Mouse (Mus musculus): ENCODE results near the gene Dnajc3. TPM values are rescaled to one million over a fixed set of nuclear protein-coding genes. Genes with fewer than 3 reads are reported as not detected.

Gene Dnajc3
- total RNA-seq (2021): 10 to 100 TPM; 22.5 to 25.5 TPM

DNA sequence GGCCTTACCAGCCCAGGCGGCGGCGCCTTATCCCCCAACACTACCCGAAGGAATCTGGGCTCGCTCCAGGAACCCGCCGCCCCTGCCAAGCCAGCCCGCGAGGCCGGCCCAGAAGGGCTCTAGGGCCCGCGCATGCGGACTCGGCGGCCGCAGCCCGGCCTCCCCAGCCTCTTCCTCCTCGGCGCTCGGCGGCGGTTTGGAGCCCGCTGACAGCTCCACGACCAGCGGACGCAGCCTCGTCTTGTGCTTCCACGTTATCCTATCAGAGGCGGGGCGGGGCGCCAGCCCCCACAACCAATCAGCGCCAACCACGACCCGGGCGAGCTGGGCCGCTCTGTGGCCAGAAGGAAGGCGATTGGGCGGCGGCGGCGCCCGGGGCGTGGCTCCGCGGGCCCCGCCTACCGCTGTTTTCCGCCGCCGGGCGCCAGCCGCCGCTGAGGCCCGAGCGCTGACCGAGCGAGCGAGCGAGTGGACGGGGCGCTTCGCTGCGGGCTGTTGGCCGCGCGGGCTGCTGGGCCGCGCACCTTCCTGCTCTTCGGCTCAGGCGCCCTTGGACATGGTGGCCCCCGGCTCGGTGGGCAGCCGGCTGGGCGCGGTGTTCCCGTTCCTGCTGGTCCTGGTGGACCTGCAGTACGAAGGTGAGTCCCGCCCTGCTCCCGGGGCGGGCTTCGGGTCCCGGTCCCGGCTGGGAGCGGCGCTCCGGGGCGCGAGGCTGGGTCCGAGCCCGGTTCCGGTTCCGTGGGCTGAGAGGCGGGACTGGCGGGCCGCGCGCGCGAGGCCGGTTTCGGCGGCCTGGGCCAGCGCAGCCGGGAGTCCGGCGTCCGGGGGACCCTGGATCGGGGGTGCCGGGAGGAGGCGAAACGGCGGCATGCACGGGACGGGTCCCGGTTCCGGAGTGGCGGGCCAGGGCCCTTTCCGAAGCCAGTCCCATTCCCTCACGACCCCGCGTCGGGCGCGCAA is at the start of gene Dnajc3:
Dnajc3 (plus strand) TSS at position 444 of the 960 bp plus-strand sequence.
- intact Hi-C loops (cut with DNase I): no loop called here

GRCm38 (mm10) chr14:118890101-118890500 is 47.7 kb upstream of the Dnajc3 start:
- no peak for DNase-seq
- intact Hi-C loops (cut with DNase I): no loop called here

More for the DNA sequence above, at the start of gene Dnajc3:
- peak; percentile 100 for DNase-seq

DNA sequence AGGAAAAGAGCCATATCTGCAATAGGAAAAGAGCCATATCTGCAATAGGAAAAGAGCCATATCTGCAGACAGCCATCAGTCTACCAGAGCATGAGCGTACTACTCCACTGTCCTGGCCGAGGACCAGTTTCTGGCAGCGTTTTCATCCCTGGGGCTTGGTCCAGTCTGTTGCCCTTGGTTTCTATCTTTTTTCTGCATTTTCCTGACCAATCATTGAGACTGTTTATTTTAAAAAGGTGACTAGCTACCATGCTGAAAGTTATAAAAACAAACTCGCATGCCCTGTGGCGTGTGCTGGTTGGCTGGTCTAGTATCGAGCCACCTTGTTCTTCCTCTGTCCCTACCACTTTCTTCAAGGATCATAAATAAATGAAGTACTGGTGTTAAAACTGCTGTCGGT is 42.5 kb upstream of the Dnajc3 start:
- intact Hi-C loops (cut with DNase I): no loop called here
- DNase-seq: peak; percentile 38

- intact Hi-C loops (cut with DNase I): no loop called here
- no peak for DNase-seq
Observed at GRCm38 (mm10) chr14:118895655-118896054, 42.1 kb upstream of the Dnajc3 start.

GRCm38 (mm10) chr14:118899940-118900339 is 37.8 kb upstream of the Dnajc3 start:
- intact Hi-C loops (cut with DNase I): no loop called here
- no peak for DNase-seq

GRCm38 (mm10) chr14:118900911-118901310 is 36.9 kb upstream of the Dnajc3 start:
- intact Hi-C loops (cut with DNase I): no loop called here
- DNase-seq: no peak

DNA sequence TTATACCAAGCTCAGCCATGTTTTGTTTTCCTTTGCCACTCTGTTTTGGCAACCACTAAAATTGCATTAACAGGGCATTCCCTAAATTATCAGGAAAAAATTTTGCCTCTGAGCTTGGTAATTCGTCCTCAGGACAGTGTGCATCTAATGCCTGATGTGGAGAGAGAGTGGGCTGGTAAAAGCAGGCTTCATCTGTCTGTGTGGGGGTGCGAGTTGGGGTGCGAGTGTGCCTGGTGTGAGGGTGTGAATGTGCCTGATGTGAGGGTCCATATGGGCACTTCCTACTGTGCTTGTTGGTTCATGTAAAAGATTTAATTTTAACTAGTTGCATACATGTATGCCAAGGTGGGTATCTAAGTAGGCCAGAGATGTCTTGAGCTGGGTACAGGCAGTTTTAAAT is 34.4 kb upstream of the Dnajc3 start:
- intact Hi-C loops (cut with DNase I): no loop called here
- DNase-seq: no peak

GRCm38 (mm10) chr14:118903867-118904562 is 33.8 kb upstream of the Dnajc3 start:
- intact Hi-C loops (cut with DNase I): no loop called here
- no peak for DNase-seq

GRCm38 (mm10) chr14:118907592-118907991 is 30.2 kb upstream of the Dnajc3 start:
- no peak for DNase-seq
- intact Hi-C loops (cut with DNase I): no loop called here

DNA sequence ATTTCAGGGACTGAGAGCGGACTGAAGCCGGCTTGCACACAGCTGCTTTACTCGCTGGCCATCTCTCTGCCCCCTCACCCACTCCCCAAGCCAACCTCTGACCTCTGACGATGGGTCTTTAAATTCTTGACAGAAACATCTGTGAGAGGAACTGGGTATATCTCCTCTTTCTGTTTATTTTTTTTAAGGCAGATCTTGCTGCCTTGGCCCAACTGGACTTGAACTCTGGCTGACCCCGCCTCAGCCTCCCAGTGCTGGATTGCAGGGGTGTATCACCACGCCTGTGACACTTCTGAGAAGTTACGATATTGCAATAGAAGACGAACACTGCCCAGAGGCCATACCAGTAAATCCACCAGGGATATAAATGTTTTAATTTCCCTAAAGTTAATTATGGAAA is 27.9 kb upstream of the Dnajc3 start:
- intact Hi-C loops (cut with DNase I): no loop called here

DNA sequence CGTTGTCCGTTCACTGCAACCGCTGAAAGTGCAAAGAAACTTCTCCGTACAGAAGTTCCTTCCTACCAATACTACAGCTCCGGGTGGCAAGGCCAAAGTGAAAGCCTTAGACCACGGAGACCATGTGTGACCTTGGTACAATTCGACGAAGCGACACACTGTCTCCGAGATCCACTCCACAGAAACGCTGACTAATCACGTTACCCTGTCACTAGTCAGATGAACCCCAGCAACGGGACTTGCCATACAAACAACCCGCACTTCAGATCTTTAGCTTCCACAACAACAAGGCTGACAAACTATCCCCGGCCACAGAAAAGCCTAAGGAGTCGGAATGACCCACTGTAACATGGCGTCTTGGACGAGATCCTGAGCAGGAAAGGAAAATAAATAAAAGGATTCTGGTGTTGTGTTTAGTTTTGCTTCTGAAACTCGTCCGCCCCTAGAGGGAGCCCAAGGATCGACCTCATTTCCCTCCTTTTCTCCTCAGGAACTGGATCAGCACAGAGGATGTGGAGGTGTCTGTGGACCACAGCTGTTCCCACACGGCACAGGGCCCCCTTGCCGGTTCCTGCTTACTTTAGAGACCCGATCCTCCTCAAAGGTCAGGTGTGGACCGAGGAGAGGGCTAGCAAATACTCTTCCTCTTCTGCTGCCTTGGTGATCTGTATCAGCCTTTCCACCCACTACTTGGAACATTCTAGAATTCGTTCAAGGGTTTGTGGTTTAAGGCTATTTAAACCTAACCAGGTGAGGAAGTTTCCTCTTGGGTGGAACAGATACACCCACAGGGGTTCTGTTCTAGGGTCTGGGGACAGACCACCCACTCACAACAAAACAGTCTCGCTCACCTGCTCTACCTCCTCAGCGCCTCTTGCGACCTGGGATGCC is 27.2 kb upstream of the Dnajc3 start:
- intact Hi-C loops (cut with DNase I): no loop called here
- peak; percentile 53 for DNase-seq

More for the DNA sequence above, 27.9 kb upstream of the Dnajc3 start:
- DNase-seq: no peak

GRCm38 (mm10) chr14:118911521-118911920 is 26.3 kb upstream of the Dnajc3 start:
- intact Hi-C loops (cut with DNase I): no loop called here
- no peak for DNase-seq

DNA sequence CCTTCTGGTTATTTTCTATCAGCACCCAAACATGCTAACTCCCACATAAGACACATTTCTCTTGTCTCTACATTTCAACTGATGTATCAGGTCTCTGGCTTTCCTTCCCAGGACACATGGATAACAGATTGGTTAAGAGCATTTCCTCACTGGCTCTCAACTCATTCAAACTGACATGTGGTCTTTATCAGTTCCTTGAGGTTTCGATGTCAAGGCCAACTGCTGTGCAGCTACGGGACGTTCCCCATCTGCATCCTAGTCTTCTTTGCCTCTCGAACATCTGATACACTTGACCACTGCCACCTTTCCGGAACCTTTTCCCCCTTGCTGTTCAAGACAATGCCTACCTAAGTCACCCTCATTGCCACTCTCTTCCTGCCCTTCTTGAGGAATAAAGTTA is 24.1 kb upstream of the Dnajc3 start:
- intact Hi-C loops (cut with DNase I): no loop called here
- DNase-seq: no peak

DNA sequence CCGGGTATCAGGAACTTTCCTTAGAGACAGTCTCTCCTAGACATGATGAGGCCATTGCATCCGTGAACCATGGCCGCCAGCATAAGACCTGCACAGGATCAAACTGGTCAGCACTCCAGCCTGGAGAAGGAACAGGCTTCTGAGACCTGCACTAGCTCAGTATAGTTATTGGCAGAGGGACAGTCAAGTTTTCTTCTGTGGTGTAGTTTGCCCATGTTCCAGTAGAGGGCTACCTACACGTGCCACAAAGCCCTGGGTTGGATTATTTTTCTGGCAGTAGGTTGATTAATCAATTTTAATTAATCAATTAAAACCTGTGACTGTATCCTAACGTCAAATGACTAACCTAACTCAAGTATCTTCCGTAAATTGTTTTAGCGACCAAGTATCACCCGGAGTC is 18.8 kb upstream of the Dnajc3 start:
- intact Hi-C loops (cut with DNase I): no loop called here
- no peak for DNase-seq

DNA sequence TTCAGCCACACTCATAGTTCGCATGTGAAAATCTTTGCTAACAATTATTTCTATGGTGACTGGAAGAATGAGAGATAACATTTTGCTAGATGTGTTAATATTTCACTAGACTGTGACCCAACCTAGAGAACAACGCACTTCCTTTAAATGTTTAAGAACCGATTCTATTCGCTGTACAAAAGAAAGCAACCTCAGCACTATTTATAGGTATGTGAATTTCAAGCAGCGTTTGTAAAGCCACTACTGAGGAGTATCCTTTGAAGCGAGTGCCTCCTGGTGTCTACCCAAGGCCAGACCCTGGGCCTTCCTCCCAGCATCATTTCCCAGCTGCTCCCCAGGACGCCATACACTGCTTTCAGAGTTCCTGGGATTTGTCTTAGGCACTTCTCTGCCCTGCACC is 17.1 kb upstream of the Dnajc3 start:
- intact Hi-C loops (cut with DNase I): no loop called here

GRCm38 (mm10) chr14:118922251-118922650 is 15.5 kb upstream of the Dnajc3 start:
- DNase-seq: no peak
- intact Hi-C loops (cut with DNase I): no loop called here

More for the DNA sequence above, 17.1 kb upstream of the Dnajc3 start:
- DNase-seq: no peak

DNA sequence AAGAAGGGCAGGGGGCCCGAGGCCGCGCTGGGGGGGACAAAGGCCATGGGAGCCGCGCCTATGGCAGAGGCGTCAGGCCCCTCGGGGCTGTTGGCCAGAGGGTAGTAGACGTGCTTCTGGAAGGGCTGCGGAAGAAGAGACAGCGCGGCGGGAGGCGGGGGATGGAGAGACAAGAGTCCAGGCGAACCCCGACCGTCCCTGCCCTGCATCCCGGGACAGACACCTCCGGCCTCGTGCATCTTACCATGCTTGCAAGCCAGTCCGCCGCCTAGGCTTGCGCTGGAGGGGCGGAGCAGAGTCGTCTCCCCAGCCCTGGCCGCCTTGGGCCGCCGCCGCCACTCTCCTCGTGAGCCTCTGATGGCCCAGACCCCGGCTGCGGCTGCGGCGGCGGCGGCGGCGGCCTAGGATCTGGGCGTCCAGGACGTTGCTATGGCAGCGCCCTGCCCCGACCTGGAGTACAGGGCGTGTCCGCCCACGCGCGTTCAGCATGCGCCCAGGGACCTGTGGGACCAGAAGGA is 15.1 kb upstream of the Dnajc3 start:
- intact Hi-C loops (cut with DNase I): no loop called here
- DNase-seq: peak; percentile 37

DNA sequence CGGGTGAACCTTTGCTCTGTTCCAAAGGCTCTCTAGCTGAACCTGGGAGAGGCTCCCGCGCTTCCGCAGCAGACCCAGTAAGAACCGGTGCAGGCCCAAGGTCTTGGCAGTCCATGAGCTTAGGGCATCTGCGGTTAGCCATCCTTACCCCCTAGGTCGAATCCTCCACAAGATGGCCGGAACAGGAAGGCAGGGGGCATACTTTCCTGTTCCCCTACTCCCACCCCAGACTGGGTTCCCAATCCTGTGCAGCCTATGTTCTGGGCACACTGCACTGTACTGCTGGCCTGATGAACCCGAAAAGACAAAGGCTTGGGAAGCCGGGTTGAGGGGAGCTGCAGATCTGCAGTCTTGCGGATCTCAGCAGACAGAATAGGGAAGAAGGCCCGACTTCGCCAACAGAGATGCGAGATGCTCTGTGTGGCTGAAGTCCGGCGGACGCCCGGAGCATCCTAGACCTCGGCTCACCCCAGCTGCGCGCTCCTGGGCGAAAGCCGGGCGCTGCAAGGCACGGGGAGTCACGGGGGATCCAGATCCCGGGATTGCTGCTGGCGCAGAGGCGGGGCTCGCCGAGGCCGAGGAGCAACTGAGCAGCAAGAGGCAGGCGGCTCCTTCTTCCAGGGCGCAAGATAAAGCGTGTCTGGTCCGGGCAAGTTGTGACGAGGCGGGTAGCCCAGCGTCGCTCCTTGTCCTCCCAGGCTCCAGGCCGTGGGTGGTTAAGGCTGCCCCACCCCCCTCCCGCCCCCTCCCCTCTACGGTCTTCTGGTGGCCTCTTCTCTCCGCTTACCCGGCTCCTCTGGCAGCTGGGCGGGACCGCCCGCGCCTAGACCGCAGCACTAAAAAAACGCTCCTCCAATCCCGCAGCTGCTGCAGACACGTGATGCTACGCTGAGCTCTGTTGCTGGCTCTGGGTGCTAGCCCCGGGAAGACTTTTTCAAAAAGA is 12.8 kb upstream of the Dnajc3 start, which contains the start of gene Dzip1:
Dzip1 (minus strand) TSS at position 788 of the 943 bp plus-strand sequence.
- peak; percentile 75 for DNase-seq
- intact Hi-C loops (cut with DNase I): no loop called here

DNA sequence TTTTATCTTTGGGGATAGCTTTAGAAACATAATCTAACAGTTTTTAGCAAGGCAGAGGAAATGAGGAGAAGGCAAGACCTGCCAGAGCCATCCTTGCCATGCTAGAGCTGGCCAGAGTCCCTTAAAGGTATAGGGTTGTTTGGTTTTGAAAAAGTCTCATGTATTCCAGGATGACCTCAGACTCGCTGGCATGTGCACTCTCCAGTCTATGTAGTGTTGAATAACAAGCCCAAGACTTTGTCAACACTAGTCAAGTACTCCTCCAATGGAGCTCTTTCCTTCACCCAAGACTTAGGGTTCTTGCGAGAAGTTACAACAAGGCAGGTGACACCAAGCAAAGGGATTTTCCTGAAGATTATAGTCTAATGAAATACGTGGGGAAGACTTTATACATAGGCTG is 9.2 kb upstream of the Dnajc3 start:
- DNase-seq: no peak
- intact Hi-C loops (cut with DNase I): no loop called here

All from left cerebral cortex, postnatal 4 days (tissue).